Mouse (Mus musculus): ENCODE measurements around the gene Frmd8. TPM values are rescaled to one million over a fixed set of nuclear protein-coding genes. Genes with fewer than 3 reads are reported as not detected.

The Frmd8 gene
- 36.0 and 56.1 TPM in 2 replicates for polyA plus RNA-seq (2012; ENCODE audit: low replicate concordance)

GRCm38 (mm10) chr19:5874969-5875480, at the start of gene Frmd8:
Gene Frmd8 (minus strand): TSS chr19:5875274.

GRCm38 (mm10) chr19:5924713-5925093, 49.6 kb upstream of the Frmd8 start, which contains the start of gene Cdc42ep2:
Gene Cdc42ep2 (minus strand): TSS chr19:5924816.

DNA sequence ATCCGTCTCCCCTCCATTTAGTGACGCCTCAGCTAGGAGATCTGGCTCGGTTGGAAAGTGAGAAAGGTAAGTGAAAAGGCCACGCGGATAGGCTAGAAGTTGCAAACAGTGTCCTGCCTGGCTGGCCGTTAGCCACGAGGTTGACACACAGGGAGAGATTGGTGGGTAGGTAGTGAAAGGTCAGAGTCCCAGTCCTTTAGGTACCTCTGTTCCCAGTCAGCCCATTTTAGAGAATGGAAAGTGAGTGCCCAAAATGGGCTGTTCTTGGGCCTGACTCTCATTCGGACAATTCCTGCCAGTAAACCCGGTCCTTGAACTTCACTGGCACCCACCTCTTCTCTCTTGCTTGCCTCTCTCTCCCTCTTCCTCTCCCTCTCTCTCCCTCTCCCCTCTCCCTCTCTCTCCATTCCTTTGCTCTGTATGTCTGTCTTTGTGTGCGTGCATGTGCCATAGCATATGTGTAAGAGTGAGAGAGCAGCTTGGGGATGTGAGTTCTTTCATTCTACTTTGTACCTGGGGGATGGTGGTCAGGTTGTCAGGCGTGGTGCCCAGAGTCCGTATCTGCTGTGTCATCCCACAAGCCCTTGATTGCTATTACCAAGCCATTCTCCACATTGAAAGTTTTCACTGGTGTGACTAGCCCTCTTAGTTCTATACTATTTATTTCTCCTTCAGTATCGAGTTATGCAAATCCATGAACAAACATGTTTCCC, 38.1 kb upstream of the Frmd8 start, which contains the start of gene Dpf2:
Gene Dpf2 (minus strand): TSS at position 4 of the 713 bp plus-strand sequence.

GRCm38 (mm10) chr19:5894002-5894678, 19.1 kb upstream of the Frmd8 start, which contains the start of gene Tigd3:
Gene Tigd3 (minus strand): TSS chr19:5894149.

DNA sequence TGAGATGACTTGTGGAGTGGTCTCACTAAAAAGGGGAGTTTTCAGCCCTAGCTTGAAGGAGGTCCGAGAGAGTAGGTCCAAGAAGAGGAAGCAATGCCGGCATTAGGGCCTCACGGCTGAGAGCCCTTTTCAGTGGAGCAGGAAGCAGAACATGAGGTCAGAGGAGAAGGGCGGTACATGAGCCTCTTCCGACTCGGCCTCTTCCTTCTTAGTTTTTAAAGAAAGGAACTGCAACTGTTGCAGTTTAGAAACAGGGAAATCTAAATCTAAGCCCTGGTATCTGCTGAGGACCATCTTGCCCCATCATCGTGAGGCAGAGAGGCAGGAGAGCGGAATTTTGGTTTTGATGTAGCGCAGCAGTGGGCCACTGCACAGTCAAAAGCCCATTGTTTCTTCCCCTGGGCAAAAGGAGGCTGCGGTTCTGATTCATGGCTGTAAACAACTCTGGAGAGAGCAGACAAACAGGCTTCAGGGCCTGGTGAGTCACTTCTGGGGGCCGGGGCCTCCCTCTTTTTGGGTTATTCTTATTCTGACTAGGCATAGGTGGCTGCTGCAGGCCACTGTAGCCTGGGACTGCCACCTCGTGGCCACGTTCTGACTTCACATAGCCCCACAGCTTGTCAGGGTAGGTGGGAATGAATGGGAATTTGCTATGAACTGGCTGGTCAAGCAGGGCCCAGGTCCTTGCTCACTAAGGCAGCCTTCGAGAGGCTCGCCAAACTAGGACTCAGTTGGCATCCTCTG, 2.7 kb upstream of the Frmd8 start, which contains the start of gene Slc25a45:
Gene Slc25a45 (plus strand): TSS at position 191 of the 744 bp plus-strand sequence.

Other genes with a start within 250 kb of the Frmd8 start
- 119 and 167 TPM in 2 replicates for gene Rela, start 237.8 kb downstream of the Frmd8 start, polyA plus RNA-seq (2012; ENCODE audit: low replicate concordance)
- 869 and 1,782 TPM in 2 replicates for gene Sipa1, start 211.6 kb downstream of the Frmd8 start, polyA plus RNA-seq (2012; ENCODE audit: low replicate concordance)
- 160 and 317 TPM in 2 replicates for gene Map3k11, start 186.5 kb downstream of the Frmd8 start, polyA plus RNA-seq (2012; ENCODE audit: low replicate concordance)
- gene Pcnx3, start 186.4 kb downstream of the Frmd8 start, polyA plus RNA-seq (2012; ENCODE audit: low replicate concordance) = 364 and 1,099 TPM in 2 replicates
- 0.54 and 1.7 TPM in 2 replicates for gene Kcnk7, start 170.9 kb downstream of the Frmd8 start, polyA plus RNA-seq (2012; ENCODE audit: low replicate concordance)
- 110 and 206 TPM in 2 replicates for gene Ehbp1l1, start 149.0 kb downstream of the Frmd8 start, polyA plus RNA-seq (2012; ENCODE audit: low replicate concordance)
- 70.9 and 119 TPM in 2 replicates for gene Fam89b, start 145.6 kb downstream of the Frmd8 start, polyA plus RNA-seq (2012; ENCODE audit: low replicate concordance)
- gene Ltbp3, start 134.4 kb downstream of the Frmd8 start, polyA plus RNA-seq (2012; ENCODE audit: low replicate concordance) = 1.6 and 8.2 TPM in 2 replicates
- 58.9 and 76.3 TPM in 2 replicates for gene Scyl1, start 103.9 kb downstream of the Frmd8 start, polyA plus RNA-seq (2012; ENCODE audit: low replicate concordance)
- 4.6 and 15.6 TPM in 2 replicates for gene Slc25a45, start 2.5 kb upstream of the Frmd8 start, polyA plus RNA-seq (2012; ENCODE audit: low replicate concordance)
- gene Tigd3, start 18.9 kb upstream of the Frmd8 start, polyA plus RNA-seq (2012; ENCODE audit: low replicate concordance) = 0.10 and 0.71 TPM in 2 replicates
- gene Dpf2, start 37.7 kb upstream of the Frmd8 start, polyA plus RNA-seq (2012; ENCODE audit: low replicate concordance) = 14.9 and 60.9 TPM in 2 replicates
- gene Cdc42ep2, start 49.5 kb upstream of the Frmd8 start, polyA plus RNA-seq (2012; ENCODE audit: low replicate concordance) = 3.4 and 4.3 TPM in 2 replicates
- 19.1 and 24.6 TPM in 2 replicates for gene Pola2, start 88.9 kb upstream of the Frmd8 start, polyA plus RNA-seq (2012; ENCODE audit: low replicate concordance)
- not detected in 2 replicates for gene Slc22a20, start 110.9 kb upstream of the Frmd8 start, polyA plus RNA-seq (2012; ENCODE audit: low replicate concordance)
- gene Capn1, start 140.6 kb upstream of the Frmd8 start, polyA plus RNA-seq (2012; ENCODE audit: low replicate concordance) = 55.8 and 154 TPM in 2 replicates
- gene Syvn1, start 171.3 kb upstream of the Frmd8 start, polyA plus RNA-seq (2012; ENCODE audit: low replicate concordance) = 393 and 539 TPM in 2 replicates
- gene Mrpl49, start 182.5 kb upstream of the Frmd8 start, polyA plus RNA-seq (2012; ENCODE audit: low replicate concordance) = 25.7 and 36.4 TPM in 2 replicates
- 4,240 and 4,981 TPM in 2 replicates for gene Fau, start 182.6 kb upstream of the Frmd8 start, polyA plus RNA-seq (2012; ENCODE audit: low replicate concordance)
- gene Znhit2, start 185.9 kb upstream of the Frmd8 start, polyA plus RNA-seq (2012; ENCODE audit: low replicate concordance) = 58.8 and 66.2 TPM in 2 replicates
- gene Tm7sf2, start 193.1 kb upstream of the Frmd8 start, polyA plus RNA-seq (2012; ENCODE audit: low replicate concordance) = 10.6 and 16.3 TPM in 2 replicates
- 52.2 and 188 TPM in 2 replicates for gene Vps51, start 202.0 kb upstream of the Frmd8 start, polyA plus RNA-seq (2012; ENCODE audit: low replicate concordance)
- not detected in 2 replicates for gene Tmem262, start 204.8 kb upstream of the Frmd8 start, polyA plus RNA-seq (2012; ENCODE audit: low replicate concordance)
- gene Gm28374, start 207.0 kb upstream of the Frmd8 start, polyA plus RNA-seq (2012; ENCODE audit: low replicate concordance) = 0.19 TPM in 1 of 2 replicates, not detected in the other
- 67.9 and 70.2 TPM in 2 replicates for gene Zfpl1, start 209.7 kb upstream of the Frmd8 start, polyA plus RNA-seq (2012; ENCODE audit: low replicate concordance)
- 1.7 and 2.3 TPM in 2 replicates for gene Cdca5, start 209.7 kb upstream of the Frmd8 start, polyA plus RNA-seq (2012; ENCODE audit: low replicate concordance)
- 1.7 and 2.1 TPM in 2 replicates for gene AC131692.1, start 219.1 kb upstream of the Frmd8 start, polyA plus RNA-seq (2012; ENCODE audit: low replicate concordance)
- gene Naaladl1, start 230.5 kb upstream of the Frmd8 start, polyA plus RNA-seq (2012; ENCODE audit: low replicate concordance) = 0.53 TPM in 1 of 2 replicates, not detected in the other
- 31.3 and 49.9 TPM in 2 replicates for gene Sac3d1, start 243.4 kb upstream of the Frmd8 start, polyA plus RNA-seq (2012; ENCODE audit: low replicate concordance)